Mouse (Mus musculus): ENCODE data around the gene 1700025B11Rik. TPM values are rescaled to one million over a fixed set of nuclear protein-coding genes. Genes with fewer than 3 reads are reported as not detected.

1700025B11Rik gene
- not detected in 2 replicates for polyA plus RNA-seq (2015; fragmentation: Nextera tagmentation; extraction: Ambion mirVana)

- no peak within 1 kb of the TSS for H3K9ac ChIP-seq (replicated peaks)
- H3K4me1 ChIP-seq (replicated peaks), result no peaks in the 10 kb centered on the region
- H3K27me3 ChIP-seq, result no peaks in the 10 kb centered on the region
- H3K27ac ChIP-seq, result no peak within 1 kb of the TSS
- ATAC-seq, result no peak
- H3K9me3 ChIP-seq, result no peaks in the 10 kb centered on the region
- no peaks in the 10 kb centered on the region for H3K36me3 ChIP-seq
- H3K4me2 ChIP-seq (replicated peaks), result no peak within 1 kb of the TSS
- no peak within 1 kb of the TSS for H3K4me3 ChIP-seq (replicated peaks)
Measured at GRCm38 (mm10) chr15:77561792-77562191, at the start of gene 1700025B11Rik. TSS of gene 1700025B11Rik (minus strand) at chr15:77561892.

- Histone ChIP-seq H3K36me3 (no peaks in the 10 kb centered on the region), H3K4me3 (replicated peaks) (no peak overlapping the region), H3K9ac (replicated peaks) (no peak overlapping the region), H3K27me3 (no peaks in the 10 kb centered on the region), H3K27ac (no peak overlapping the region), H3K4me2 (replicated peaks) (no peak overlapping the region), H3K4me1 (replicated peaks) (no peaks in the 10 kb centered on the region), H3K9me3 (no peaks in the 10 kb centered on the region)
- ATAC-seq, result no peak
- WGBS, result 98% methylated on average over 3 of the region's 3 CpGs
Measured at GRCm38 (mm10) chr15:77606069-77606468, 44.4 kb upstream of the 1700025B11Rik start.

GRCm38 (mm10) chr15:77598958-77599357 lies 37.3 kb upstream of the 1700025B11Rik start, which contains the start of gene Gm36245:
TSS of gene Gm36245 (plus strand) at chr15:77599258.
- H3K27me3 ChIP-seq, result no peaks in the 10 kb centered on the region
- no peak for ATAC-seq
- H3K9ac ChIP-seq (replicated peaks), result no peak within 1 kb of the TSS
- WGBS, result 86% methylated on average over 1 of the region's 1 CpGs
- H3K9me3 ChIP-seq, result no peaks in the 10 kb centered on the region
- H3K27ac ChIP-seq, result no peak within 1 kb of the TSS
- H3K4me3 ChIP-seq (replicated peaks), result no peak within 1 kb of the TSS
- no peaks in the 10 kb centered on the region for H3K4me1 ChIP-seq (replicated peaks)
- H3K4me2 ChIP-seq (replicated peaks), result no peak within 1 kb of the TSS
- H3K36me3 ChIP-seq, result no peaks in the 10 kb centered on the region

- no peak overlapping the region for H3K4me2 ChIP-seq (replicated peaks)
- no peaks in the 10 kb centered on the region for H3K4me1 ChIP-seq (replicated peaks)
- no peak for ATAC-seq
- H3K36me3 ChIP-seq, result no peaks in the 10 kb centered on the region
- 84% methylated on average over 3 of the region's 3 CpGs for WGBS
- H3K4me3 ChIP-seq (replicated peaks), result no peak overlapping the region
- no peaks in the 10 kb centered on the region for H3K9me3 ChIP-seq
- H3K27me3 ChIP-seq, result no peaks in the 10 kb centered on the region
- H3K27ac ChIP-seq, result no peak overlapping the region
- H3K9ac ChIP-seq (replicated peaks), result no peak overlapping the region
Measured at GRCm38 (mm10) chr15:77598429-77598828, 36.7 kb upstream of the 1700025B11Rik start.

- no peak within 1 kb of the TSS for H3K4me2 ChIP-seq (replicated peaks)
- no peak within 1 kb of the TSS for H3K27ac ChIP-seq
- no peak within 1 kb of the TSS for H3K4me3 ChIP-seq (replicated peaks)
- no peak within 1 kb of the TSS for H3K9ac ChIP-seq (replicated peaks)
- no peaks in the 10 kb centered on the region for H3K4me1 ChIP-seq (replicated peaks)
- H3K27me3 ChIP-seq, result no peaks in the 10 kb centered on the region
- no peaks in the 10 kb centered on the region for H3K36me3 ChIP-seq
- H3K9me3 ChIP-seq, result no peaks in the 10 kb centered on the region
- 66% methylated on average over 5 of the region's 5 CpGs for WGBS
- ATAC-seq, result no peak
Measured at GRCm38 (mm10) chr15:77595961-77596360, 34.3 kb upstream of the 1700025B11Rik start, which contains the start of gene Apol10b. TSS of gene Apol10b (minus strand) at chr15:77596125.

GRCm38 (mm10) chr15:77593557-77593956 lies 31.9 kb upstream of the 1700025B11Rik start:
- ATAC-seq, result no peak
- Histone ChIP-seq H3K27ac (no peak overlapping the region), H3K9me3 (no peaks in the 10 kb centered on the region), H3K27me3 (no peaks in the 10 kb centered on the region), H3K9ac (replicated peaks) (no peak overlapping the region), H3K4me3 (replicated peaks) (no peak overlapping the region), H3K4me1 (replicated peaks) (no peaks in the 10 kb centered on the region), H3K36me3 (no peaks in the 10 kb centered on the region), H3K4me2 (replicated peaks) (no peak overlapping the region)
- 74% methylated on average over 1 of the region's 1 CpGs for WGBS

- ATAC-seq, result no peak
- 62% methylated on average over 2 of the region's 2 CpGs for WGBS
- no peak overlapping the region for H3K9ac ChIP-seq (replicated peaks)
- no peaks in the 10 kb centered on the region for H3K9me3 ChIP-seq
- no peak overlapping the region for H3K4me2 ChIP-seq (replicated peaks)
- no peaks in the 10 kb centered on the region for H3K4me1 ChIP-seq (replicated peaks)
- H3K27me3 ChIP-seq, result no peaks in the 10 kb centered on the region
- no peaks in the 10 kb centered on the region for H3K36me3 ChIP-seq
- no peak overlapping the region for H3K4me3 ChIP-seq (replicated peaks)
- H3K27ac ChIP-seq, result no peak overlapping the region
Measured at GRCm38 (mm10) chr15:77590881-77591280, 29.2 kb upstream of the 1700025B11Rik start.

GRCm38 (mm10) chr15:77588981-77589380 lies 27.3 kb upstream of the 1700025B11Rik start:
- ATAC-seq, result no peak
- no peaks in the 10 kb centered on the region for H3K27me3 ChIP-seq

GRCm38 (mm10) chr15:77587026-77587425 lies 25.3 kb upstream of the 1700025B11Rik start:
- no peaks in the 10 kb centered on the region for H3K36me3 ChIP-seq
- H3K4me3 ChIP-seq (replicated peaks), result no peak overlapping the region
- H3K4me1 ChIP-seq (replicated peaks), result no peaks in the 10 kb centered on the region
- no peak overlapping the region for H3K4me2 ChIP-seq (replicated peaks)
- ATAC-seq, result no peak
- no peaks in the 10 kb centered on the region for H3K27me3 ChIP-seq
- H3K9ac ChIP-seq (replicated peaks), result no peak overlapping the region
- no peak overlapping the region for H3K27ac ChIP-seq
- peaks cover 8% of the 10 kb centered on the region; the same call in 1 of the 2 replicates for H3K9me3 ChIP-seq

More at GRCm38 (mm10) chr15:77588981-77589380, 27.3 kb upstream of the 1700025B11Rik start:
- Histone ChIP-seq H3K4me2 (replicated peaks) (no peak overlapping the region), H3K27ac (no peak overlapping the region), H3K9ac (replicated peaks) (no peak overlapping the region), H3K4me3 (replicated peaks) (no peak overlapping the region), H3K36me3 (no peaks in the 10 kb centered on the region), H3K4me1 (replicated peaks) (no peaks in the 10 kb centered on the region), H3K9me3 (no peaks in the 10 kb centered on the region)

- Histone ChIP-seq H3K4me3 (replicated peaks) (no peak overlapping the region), H3K36me3 (no peaks in the 10 kb centered on the region), H3K4me2 (replicated peaks) (no peak overlapping the region), H3K4me1 (replicated peaks) (no peaks in the 10 kb centered on the region; the same call in 1 of the 2 replicates), H3K27ac (no peak overlapping the region), H3K9me3 (peaks cover 8% of the 10 kb centered on the region; the same call in 1 of the 2 replicates), H3K9ac (replicated peaks) (no peak overlapping the region), H3K27me3 (no peaks in the 10 kb centered on the region)
- ATAC-seq, result no peak
- 42% methylated on average over 1 of the region's 1 CpGs for WGBS
Measured at GRCm38 (mm10) chr15:77581681-77582080, 20.0 kb upstream of the 1700025B11Rik start.

- Histone ChIP-seq H3K27me3 (no peaks in the 10 kb centered on the region), H3K4me1 (replicated peaks) (no peaks in the 10 kb centered on the region; the same call in 1 of the 2 replicates)
Measured at GRCm38 (mm10) chr15:77579311-77579710, 17.6 kb upstream of the 1700025B11Rik start.

GRCm38 (mm10) chr15:77578801-77579200 lies 17.1 kb upstream of the 1700025B11Rik start:
- Histone ChIP-seq H3K4me2 (replicated peaks) (no peak overlapping the region), H3K9me3 (peaks cover 7% of the 10 kb centered on the region; the same call in 1 of the 2 replicates), H3K27me3 (no peaks in the 10 kb centered on the region), H3K4me1 (replicated peaks) (no peaks in the 10 kb centered on the region; the same call in 1 of the 2 replicates), H3K4me3 (replicated peaks) (no peak overlapping the region), H3K9ac (replicated peaks) (no peak overlapping the region), H3K27ac (no peak overlapping the region), H3K36me3 (no peaks in the 10 kb centered on the region)
- ATAC-seq, result no peak
- WGBS, result 88% methylated on average over 2 of the region's 2 CpGs

More at GRCm38 (mm10) chr15:77579311-77579710, 17.6 kb upstream of the 1700025B11Rik start:
- peaks cover 8% of the 10 kb centered on the region; the same call in 1 of the 2 replicates for H3K9me3 ChIP-seq
- no peak for ATAC-seq
- no peak overlapping the region for H3K4me3 ChIP-seq (replicated peaks)
- H3K4me2 ChIP-seq (replicated peaks), result no peak overlapping the region
- no peak overlapping the region for H3K9ac ChIP-seq (replicated peaks)
- H3K36me3 ChIP-seq, result no peaks in the 10 kb centered on the region
- no peak overlapping the region for H3K27ac ChIP-seq
- WGBS, result 95% methylated on average over 4 of the region's 4 CpGs

- Histone ChIP-seq H3K36me3 (no peaks in the 10 kb centered on the region), H3K9ac (replicated peaks) (no peak overlapping the region), H3K27me3 (no peaks in the 10 kb centered on the region), H3K4me3 (replicated peaks) (no peak overlapping the region), H3K4me1 (replicated peaks) (no peaks in the 10 kb centered on the region), H3K4me2 (replicated peaks) (no peak overlapping the region), H3K27ac (no peak overlapping the region), H3K9me3 (no peaks in the 10 kb centered on the region)
- ATAC-seq, result no peak
Measured at GRCm38 (mm10) chr15:77563219-77563618, 1.5 kb upstream of the 1700025B11Rik start.
